Mouse (Mus musculus): Measurements from ENCODE around the gene Hmga1b.

GRCm38 (mm10) chr11:120714546-120714945, 48.0 kb upstream of the Hmga1b start:
- TF ChIP-seq CTCF (IDR thresholded peaks at IDR 0.05; ENCODE audit: control insufficient read depth, insufficient read depth, insufficient replicate concordance, low read depth, low read length) (no peak), POLR2A (IDR thresholded peaks at IDR 0.05; ENCODE audit: control insufficient read depth, low read depth, low read length) (no peak)

Measured in testis, adult 2 months (tissue).